ENCODE assay signal across 8 mouse cellular contexts in the genomic region with DNA sequence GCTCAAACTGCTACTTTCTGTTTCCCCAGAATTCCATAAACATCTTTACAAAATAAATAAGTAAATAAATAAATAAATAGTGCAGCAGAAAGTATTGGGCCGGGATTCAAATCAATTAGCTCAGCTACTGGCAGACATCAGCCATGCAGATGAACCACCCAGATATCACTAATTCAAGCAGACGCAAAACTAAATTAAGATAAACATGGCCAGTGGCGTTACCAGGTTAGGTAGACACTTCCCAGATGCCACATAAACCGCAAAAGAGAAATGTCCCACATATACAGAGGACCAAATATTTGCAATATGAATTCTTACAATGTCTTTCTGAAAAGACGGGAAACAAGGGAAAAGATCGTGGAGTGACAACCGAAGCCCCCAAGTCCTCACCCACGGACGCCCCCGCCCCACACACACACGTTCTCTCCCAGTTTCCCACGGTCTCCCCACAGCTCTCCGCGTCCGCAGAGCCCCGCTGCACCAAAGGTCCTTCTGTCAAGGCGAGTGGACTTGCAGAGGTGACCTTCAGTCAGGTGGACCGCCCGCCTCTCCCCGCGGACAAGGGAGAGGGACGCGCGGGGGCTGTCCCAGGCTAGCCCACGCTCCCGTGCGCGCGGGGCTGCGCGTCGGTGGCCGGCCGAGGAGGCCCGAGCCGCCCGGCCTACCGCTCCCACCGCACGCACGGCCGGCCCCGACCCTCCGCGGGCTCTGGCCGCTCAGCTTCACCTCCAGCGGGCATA. TPM values are rescaled to one million over a fixed set of nuclear protein-coding genes. Genes with fewer than 3 reads are reported as not detected.
DNase-seq lines count a peak whose midpoint lies in the region; ATAC-seq and TF ChIP-seq lines count a peak whose summit lies in the region.

No protein-coding gene starts in this region.

- no peak for TF ChIP-seq CTCF in cortical plate, adult 2 months (IDR thresholded peaks at IDR 0.05; ENCODE audit: extremely low read depth, insufficient read depth, low read length)
- no peak for TF ChIP-seq CTCF in small intestine, adult 2 months (IDR thresholded peaks at IDR 0.05; ENCODE audit: extremely low read depth, insufficient read length, insufficient replicate concordance, low read depth, low read length)

- ATAC-seq in CD4-positive, CD25-positive, alpha-beta regulatory T cell, adult 4 months, result no peak
- ATAC-seq in heart, embryonic 12.5 days (ENCODE audit: insufficient number of reproducible peaks, low FRiP score), result peak; percentile 59
- ATAC-seq in kidney, embryonic 15.5 days (replicated peaks; ENCODE audit: low FRiP score), result peak; percentile 40; the same call in 1 of the 2 replicates
- peak; percentile 37 for ATAC-seq in lung, embryonic 16.5 days (ENCODE audit: low read depth)

- H3K27me3 ChIP-seq in heart, embryonic 12.5 days (replicated peaks), result no peaks in the 10 kb centered on the region
- no peaks in the 10 kb centered on the region for H3K27me3 ChIP-seq in kidney, embryonic 15.5 days
- H3K27me3 ChIP-seq in lung, embryonic 16.5 days (ENCODE audit: control insufficient read depth, insufficient read depth, low read depth, low read length), result no peaks in the 10 kb centered on the region
- no peaks in the 10 kb centered on the region for H3K27me3 ChIP-seq in small intestine, adult 2 months (ENCODE audit: control insufficient read depth, insufficient read depth, low read length)

- H3K9ac ChIP-seq in heart, embryonic 12.5 days, result peak overlapping the region; percentile 96
- peak overlapping the region; percentile 99 for H3K9ac ChIP-seq in kidney, embryonic 15.5 days
- peak overlapping the region; percentile 96 for H3K9ac ChIP-seq in lung, embryonic 16.5 days (ENCODE audit: low read length)

- peak overlapping the region; percentile 98 for H3K27ac ChIP-seq in cortical plate, adult 2 months (ENCODE audit: insufficient read depth, low read length)
- peak overlapping the region; percentile 95 for H3K27ac ChIP-seq in heart, embryonic 12.5 days (ENCODE audit: poor library complexity, severe bottlenecking)
- H3K27ac ChIP-seq in kidney, embryonic 15.5 days, result peak overlapping the region; percentile 96
- peak overlapping the region; percentile 97 for H3K27ac ChIP-seq in lung, embryonic 16.5 days (ENCODE audit: low read length)
- peak overlapping the region; percentile 52 for H3K27ac ChIP-seq in small intestine, adult 2 months (ENCODE audit: insufficient read depth, low read depth, low read length)

- DNase-seq in CD4-positive, CD25-positive, alpha-beta regulatory T cell, adult 2 months (ENCODE audit: low read depth, low spot score), result peak; percentile 27
- DNase-seq in Muller cell, postnatal 12 days (ENCODE audit: inconsistent ontology term), result peak; percentile 30

- H3K9me3 ChIP-seq in heart, embryonic 12.5 days (replicated peaks), result no peaks in the 10 kb centered on the region
- H3K9me3 ChIP-seq in kidney, embryonic 15.5 days (replicated peaks), result no peaks in the 10 kb centered on the region
- no peaks in the 10 kb centered on the region for H3K9me3 ChIP-seq in lung, embryonic 16.5 days (ENCODE audit: control insufficient read depth, low read length)

- peak overlapping the region; percentile 78 for H3K4me2 ChIP-seq in heart, embryonic 12.5 days
- H3K4me2 ChIP-seq in kidney, embryonic 15.5 days, result peak overlapping the region; percentile 77
- H3K4me2 ChIP-seq in lung, embryonic 16.5 days (ENCODE audit: low read depth, low read length), result peak overlapping the region; percentile 78

- peaks cover 32% of the 10 kb centered on the region for H3K36me3 ChIP-seq in heart, embryonic 12.5 days
- H3K36me3 ChIP-seq in kidney, embryonic 15.5 days, result peaks cover 33% of the 10 kb centered on the region
- peaks cover 11% of the 10 kb centered on the region for H3K36me3 ChIP-seq in lung, embryonic 16.5 days (ENCODE audit: control insufficient read depth, insufficient read depth, low read length)
- H3K36me3 ChIP-seq in small intestine, adult 2 months (ENCODE audit: control insufficient read depth, insufficient read depth, low read length), result peaks cover 18% of the 10 kb centered on the region

- peaks cover 8% of the 10 kb centered on the region for H3K4me1 ChIP-seq in cortical plate, adult 2 months (ENCODE audit: control insufficient read depth, insufficient read depth, low read length)
- peaks cover 17% of the 10 kb centered on the region for H3K4me1 ChIP-seq in heart, embryonic 12.5 days (replicated peaks)
- peaks cover 18% of the 10 kb centered on the region for H3K4me1 ChIP-seq in kidney, embryonic 15.5 days
- peaks cover 11% of the 10 kb centered on the region for H3K4me1 ChIP-seq in lung, embryonic 16.5 days (replicated peaks; ENCODE audit: control insufficient read depth, insufficient read depth, low read length)
- no peaks in the 10 kb centered on the region for H3K4me1 ChIP-seq in small intestine, adult 2 months (ENCODE audit: control insufficient read depth, insufficient read depth, insufficient read length, low read length)

- TF ChIP-seq POLR2A in cortical plate, adult 2 months (IDR thresholded peaks at IDR 0.05; ENCODE audit: extremely low read depth, insufficient read depth, low read length), result no peak
- TF ChIP-seq POLR2A in small intestine, adult 2 months (IDR thresholded peaks at IDR 0.05; ENCODE audit: low read depth, low read length), result no peak

- peak overlapping the region; percentile 74 for H3K4me3 ChIP-seq in cortical plate, adult 2 months (ENCODE audit: insufficient read depth, low read length)
- H3K4me3 ChIP-seq in heart, embryonic 12.5 days, result peak overlapping the region; percentile 82
- peak overlapping the region; percentile 97 for H3K4me3 ChIP-seq in kidney, embryonic 15.5 days (replicated peaks)
- peak overlapping the region; percentile 78 for H3K4me3 ChIP-seq in lung, embryonic 16.5 days (ENCODE audit: low read length)
- peak overlapping the region; percentile 78 for H3K4me3 ChIP-seq in small intestine, adult 2 months (ENCODE audit: low read depth, low read length)

- WGBS in heart, embryonic 12.5 days, result under 1% methylated on average over 36 of the region's 47 CpGs
- WGBS in kidney, embryonic 15.5 days, result under 1% methylated on average over 40 of the region's 47 CpGs
- under 1% methylated on average over 22 of the region's 47 CpGs for WGBS in lung, embryonic 16.5 days
- WGBS in small intestine, adult 2 months, result 1% methylated on average over 45 of the region's 47 CpGs

RNA-seq across cellular contexts. Expression of a gene that starts 1.1 kb away (rescaled TPM):
- 10 to 100 TPM in 1 of 2 experiments, 1 to 10 TPM in 1; 6.4 to 10.0 TPM for polyA plus RNA-seq in CD4-positive, CD25-positive, alpha-beta regulatory T cell, adult 4 months (2017; shearing (Covaris generic))
- polyA plus RNA-seq in cortical plate, adult 2 months (2012; rRNA removed), result 80.1 and 80.6 TPM in 2 replicates
- polyA plus RNA-seq in heart, embryonic 12.5 days (2016; fragmentation: Nextera tagmentation; extraction: Ambion mirVana), result 88.2 and 90.1 TPM in 2 replicates
- polyA plus RNA-seq in kidney, embryonic 15.5 days (2015; fragmentation: Nextera tagmentation; extraction: Ambion mirVana), result 57.8 and 61.0 TPM in 2 replicates
- 30.8 and 47.7 TPM in 2 replicates for polyA plus RNA-seq in lung, embryonic 16.5 days (2015; fragmentation: Nextera tagmentation; extraction: Ambion mirVana)
- 13.9 and 22.3 TPM in 2 replicates for polyA plus RNA-seq in small intestine, adult 2 months (2012; rRNA removed)

RNA-seq across cellular contexts. Expression of a gene that starts 45.8 kb away (rescaled TPM):
- 10 to 100 TPM; 10.2 to 10.7 TPM for polyA plus RNA-seq in CD4-positive, CD25-positive, alpha-beta regulatory T cell, adult 4 months (2017; shearing (Covaris generic))
- polyA plus RNA-seq in cortical plate, adult 2 months (2012; rRNA removed), result 11.4 and 11.9 TPM in 2 replicates
- 32.6 and 36.7 TPM in 2 replicates for polyA plus RNA-seq in heart, embryonic 12.5 days (2016; fragmentation: Nextera tagmentation; extraction: Ambion mirVana)
- polyA plus RNA-seq in kidney, embryonic 15.5 days (2015; fragmentation: Nextera tagmentation; extraction: Ambion mirVana), result 10.1 and 12.1 TPM in 2 replicates
- 12.1 and 13.4 TPM in 2 replicates for polyA plus RNA-seq in lung, embryonic 16.5 days (2015; fragmentation: Nextera tagmentation; extraction: Ambion mirVana)
- 0.79 and 2.2 TPM in 2 replicates for polyA plus RNA-seq in small intestine, adult 2 months (2012; rRNA removed)
